Mouse (Mus musculus): ENCODE measurements at regions not wholly inside any gene's neighbourhood (a gene's known extent, or its start where the extent isn't known, plus 50 kb on each side); places are given as distances from the start of the nearest gene placed in this dataset.
"Not testable (repeated sequence)": the region's sequence is repeated elsewhere in the genome, so short reads cannot be mapped to it uniquely, and the experiment has no call there.

DNA sequence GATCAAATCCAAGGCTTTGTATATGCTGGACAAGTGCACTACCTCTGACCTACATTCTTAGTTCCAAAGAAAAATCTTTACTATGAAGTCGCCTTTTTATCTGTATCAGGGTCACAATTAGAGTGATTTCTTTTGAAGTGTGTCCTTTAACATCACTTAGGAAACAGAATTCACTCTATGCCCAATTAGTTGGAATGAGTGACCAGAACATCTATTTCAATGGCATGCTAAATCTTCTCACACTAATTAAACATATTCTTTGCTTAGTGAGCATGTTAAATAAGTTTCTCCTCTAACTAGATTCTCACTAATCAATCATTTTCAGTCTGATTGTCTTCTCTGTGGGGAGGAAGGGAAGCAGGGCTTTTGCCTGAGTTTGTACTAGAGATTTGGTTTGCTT, 84.9 kb downstream of the Arl6ip6 start:
- no peak for DNase-seq

GRCm38 (mm10) chr2:53301712-53302423, 110.3 kb downstream of the Arl6ip6 start:
- DNase-seq, result no peak

GRCm38 (mm10) chr2:53330680-53331079, 139.2 kb downstream of the Arl6ip6 start:
- peak; percentile 31 for DNase-seq

DNA sequence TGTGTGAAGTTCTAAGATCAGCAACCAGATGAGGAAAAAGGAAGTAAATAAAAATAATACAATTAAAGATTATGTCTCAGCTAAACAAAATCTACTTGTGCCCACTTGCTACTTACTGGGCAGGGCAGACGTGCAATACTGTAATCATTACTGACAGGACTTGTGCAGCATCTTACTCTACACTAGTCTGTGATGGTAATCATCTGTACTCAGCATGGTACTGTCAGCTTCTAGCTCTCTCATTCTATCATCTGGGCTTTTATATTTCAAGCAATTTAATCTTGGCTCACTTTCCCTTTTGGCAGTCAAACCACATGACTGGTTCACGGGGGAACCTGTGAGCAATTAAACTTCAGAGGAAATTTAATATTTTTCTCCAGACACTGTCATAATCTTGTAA, 167.5 kb downstream of the Arl6ip6 start:
- no peak for DNase-seq

- no peak for DNase-seq
These were observed 190.8 kb downstream of the Arl6ip6 start for GRCm38 (mm10) chr2:53382348-53382747.

DNA sequence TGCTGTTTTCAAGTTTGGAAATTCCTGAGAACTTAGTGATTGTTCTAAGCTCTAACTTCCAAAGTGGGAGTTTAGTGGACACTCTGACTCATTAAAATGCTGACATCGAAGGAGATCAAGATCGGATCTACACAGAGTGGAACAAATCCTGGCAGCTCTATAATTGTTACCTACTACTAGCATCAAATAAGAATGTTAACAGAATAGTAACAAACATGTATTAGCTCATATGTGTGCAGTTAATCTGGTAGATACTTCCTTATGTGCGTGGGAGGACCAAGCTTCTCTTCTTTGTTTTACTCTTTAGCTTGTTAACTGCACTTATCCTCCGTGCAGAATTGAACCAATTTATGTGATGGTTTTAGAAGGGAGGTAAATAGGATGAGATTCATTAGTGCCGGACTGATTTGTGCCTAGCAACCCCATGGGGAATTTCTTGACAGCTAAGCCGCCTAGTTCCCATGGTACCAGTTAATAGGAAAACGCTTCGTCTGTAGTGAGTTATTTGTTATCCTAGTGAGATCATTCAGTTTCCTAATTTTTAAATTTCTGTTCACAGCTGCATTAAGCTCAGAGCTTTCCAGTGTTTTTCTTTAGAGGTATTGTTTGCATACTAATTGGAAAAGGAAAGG, 193.1 kb downstream of the Arl6ip6 start:
- no peak for DNase-seq

DNA sequence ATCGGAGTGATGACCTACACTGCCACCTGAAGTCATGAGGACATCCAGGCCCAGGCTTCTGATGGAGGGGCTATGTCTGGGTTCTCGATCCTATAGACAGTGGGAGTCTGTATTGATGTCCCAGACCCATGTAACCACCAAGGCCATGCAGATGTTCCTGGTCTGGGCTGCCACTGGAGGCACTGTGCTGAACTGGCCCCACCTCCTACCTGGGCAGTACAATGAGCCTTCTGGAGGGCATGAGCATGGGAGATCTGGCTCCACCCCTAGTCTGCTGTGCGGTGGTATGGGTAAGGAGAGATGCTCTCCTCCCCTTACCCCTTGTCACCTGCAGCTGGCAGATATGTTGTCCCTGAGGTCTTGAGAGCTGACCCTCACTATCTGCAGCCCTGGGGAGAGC, 197.1 kb downstream of the Arl6ip6 start:
- no peak for DNase-seq

DNA sequence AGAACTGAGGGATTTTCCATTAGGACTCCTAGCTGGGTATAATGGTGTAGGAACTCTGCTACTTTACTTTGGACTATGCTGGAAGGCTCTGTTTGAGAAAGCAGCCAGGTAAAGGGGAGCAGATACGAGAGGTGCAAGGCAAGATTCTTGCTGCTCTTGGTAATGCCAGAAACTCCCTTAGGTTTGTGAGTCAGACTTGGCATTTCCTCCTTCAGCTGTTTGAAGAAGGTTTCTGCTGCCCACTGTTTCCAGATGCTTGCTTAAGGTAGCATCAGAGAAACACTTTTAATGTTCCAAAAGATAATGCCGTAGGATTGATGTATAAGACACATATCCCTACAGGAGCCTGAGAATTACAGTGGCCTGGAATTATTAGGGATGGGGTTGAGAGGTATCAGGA, 222.9 kb downstream of the Arl6ip6 start:
- DNase-seq, result no peak

DNA sequence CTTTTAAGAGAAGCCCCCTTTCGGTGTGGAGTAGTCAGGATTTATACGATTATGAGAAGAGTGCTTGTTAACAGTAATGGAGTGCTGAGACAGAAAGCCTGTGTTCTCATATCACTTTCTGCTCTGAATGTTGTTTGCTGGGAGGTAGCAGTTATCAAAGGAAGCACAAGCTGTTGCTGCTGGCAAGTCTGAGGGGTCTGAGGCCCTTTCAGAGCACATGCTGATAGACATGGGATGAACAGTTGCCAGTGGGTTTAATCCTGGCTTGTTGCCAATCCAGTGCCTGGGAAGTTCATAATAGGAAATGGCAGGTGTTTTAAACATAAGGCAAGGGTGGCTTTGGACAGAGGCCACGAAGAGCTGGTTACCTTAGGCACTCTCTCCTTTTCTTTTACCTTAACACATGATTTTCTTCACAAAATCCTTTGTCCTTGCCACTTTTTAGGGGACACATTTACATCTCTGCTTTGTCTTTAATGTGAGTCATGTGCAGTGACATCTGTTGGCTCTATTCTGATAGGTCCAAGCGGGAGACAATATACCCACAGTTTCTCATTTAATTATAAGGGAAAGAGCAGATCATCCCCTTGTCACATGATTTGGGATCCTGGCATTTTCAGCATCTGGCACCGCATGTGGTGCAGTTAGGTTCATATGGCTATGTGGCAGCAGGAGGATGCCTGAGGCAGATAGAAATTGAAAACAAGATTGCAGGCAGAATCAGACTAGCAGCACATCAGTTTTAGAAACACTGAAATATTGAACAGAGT, 245.7 kb downstream of the Arl6ip6 start:
- no peak for DNase-seq

DNA sequence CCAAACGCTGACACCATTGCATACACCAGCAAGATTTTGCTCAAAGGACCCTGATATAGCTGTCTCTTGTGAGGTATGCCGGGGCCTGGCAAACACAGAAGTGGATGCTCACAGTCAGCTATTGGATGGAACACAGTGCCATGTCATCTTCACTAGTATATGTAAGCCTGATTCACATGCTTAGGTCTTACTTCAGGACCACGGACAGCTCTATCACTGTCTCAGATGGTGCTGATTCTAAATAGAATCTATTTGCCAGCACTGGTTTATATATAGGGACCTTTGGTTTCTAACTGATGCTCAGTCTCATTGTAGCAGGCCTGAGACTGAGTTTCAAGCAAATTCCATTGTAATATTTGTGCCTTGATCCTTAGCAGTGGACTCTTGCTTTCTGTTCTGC, 248.8 kb downstream of the Arl6ip6 start:
- DNase-seq, result peak; percentile 64

DNA sequence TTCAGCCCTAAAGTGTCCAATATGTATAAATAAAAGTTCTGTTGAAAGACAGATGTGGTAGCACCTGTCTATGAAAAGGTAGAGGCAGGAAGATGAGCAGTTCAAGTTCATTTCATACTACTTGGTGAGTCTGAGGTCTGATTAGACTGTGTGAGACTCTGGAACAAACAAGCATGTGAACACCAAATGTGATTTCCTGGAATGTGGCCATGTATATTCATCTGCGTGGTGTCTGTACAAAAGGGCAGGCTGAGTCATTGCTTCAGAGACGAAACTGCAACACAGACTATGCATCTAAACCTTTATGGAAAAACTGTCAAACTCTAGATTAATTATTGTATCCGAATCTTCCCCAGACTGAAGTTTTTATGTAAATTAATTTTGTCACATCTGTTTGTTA, 268.7 kb downstream of the Arl6ip6 start:
- DNase-seq, result no peak

GRCm38 (mm10) chr2:53474455-53474854, 282.9 kb downstream of the Arl6ip6 start:
- no peak for DNase-seq

GRCm38 (mm10) chr2:53479051-53479450, 287.5 kb downstream of the Arl6ip6 start:
- not testable (repeated sequence) for DNase-seq

GRCm38 (mm10) chr2:53488301-53488700, 296.8 kb downstream of the Arl6ip6 start:
- no peak for DNase-seq

DNA sequence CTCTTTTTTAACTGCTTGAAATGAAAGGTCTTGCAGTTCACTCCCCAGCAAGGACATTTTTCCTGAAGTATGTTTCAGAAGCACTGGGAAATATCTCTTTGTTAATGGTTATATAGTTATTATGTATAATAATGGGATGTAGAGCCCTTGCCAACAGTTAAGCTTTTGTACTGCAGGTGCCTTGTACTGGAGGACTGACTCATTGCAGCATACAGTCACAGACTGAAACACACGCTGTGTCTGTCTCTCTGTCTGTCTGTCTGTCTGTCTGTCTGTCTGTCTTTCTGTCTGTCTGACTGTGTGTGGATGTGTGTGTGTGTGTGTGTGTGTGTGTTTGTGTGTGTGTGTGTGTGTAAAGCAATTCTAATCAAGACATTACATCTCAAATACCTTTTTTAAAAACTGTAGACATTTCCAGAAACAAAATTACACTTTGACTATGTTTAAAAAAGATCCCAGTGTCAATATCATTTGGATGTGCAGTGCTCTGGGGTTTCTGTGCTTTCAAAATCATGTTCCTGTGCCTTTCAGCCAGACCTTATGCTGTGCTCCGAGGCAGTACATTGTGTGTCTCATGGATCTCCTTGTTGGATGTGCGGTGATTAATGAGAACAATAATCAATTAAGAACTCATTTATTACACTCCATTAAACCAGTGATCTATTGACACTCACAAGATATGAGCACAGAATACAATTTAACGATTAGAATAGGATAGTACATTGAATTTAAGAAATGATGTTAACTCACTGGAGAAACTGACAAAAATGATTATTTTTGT, 299.5 kb downstream of the Arl6ip6 start:
- DNase-seq, result no peak

DNA sequence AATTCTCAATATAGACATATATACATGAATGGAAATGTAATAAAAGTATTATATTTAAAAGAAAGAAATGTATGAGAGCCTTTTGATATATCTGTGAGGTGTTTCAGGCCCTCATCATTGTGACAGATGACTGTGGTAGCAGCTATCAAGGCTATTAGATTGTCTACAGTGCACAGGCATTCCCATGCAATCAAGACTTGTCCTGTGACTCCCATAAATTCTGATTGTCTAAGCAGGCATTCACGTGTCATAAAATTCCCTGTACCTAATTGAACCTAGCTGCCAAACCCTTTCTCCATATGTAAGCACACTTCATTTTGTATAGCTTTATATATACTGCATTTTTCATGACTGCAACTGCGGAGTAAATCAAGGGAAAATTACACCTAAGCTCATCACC, 301.3 kb downstream of the Arl6ip6 start:
- DNase-seq, result no peak

- DNase-seq, result no peak
These were observed 310.2 kb downstream of the Arl6ip6 start for GRCm38 (mm10) chr2:53501657-53502274.

- no peak for DNase-seq
These were observed 310.7 kb downstream of the Arl6ip6 start for GRCm38 (mm10) chr2:53502275-53502667.

DNA sequence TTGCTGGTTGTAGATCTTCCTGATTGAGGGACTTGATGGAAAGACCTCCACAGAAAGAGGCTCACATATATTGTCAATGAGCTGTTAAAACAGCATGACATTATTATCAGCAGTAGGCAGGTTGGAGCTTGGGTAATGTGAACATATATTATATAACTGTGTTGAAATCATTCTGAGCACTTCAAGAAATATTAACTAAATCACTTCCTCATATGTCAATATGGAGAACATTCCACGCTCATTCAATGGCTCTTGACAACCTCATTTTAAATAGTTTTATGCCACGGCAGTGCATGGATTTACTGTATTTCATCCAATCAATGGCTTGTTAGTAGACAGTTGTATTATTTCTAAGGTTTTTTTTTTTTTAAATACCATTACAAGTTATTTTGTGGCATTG, 350.6 kb downstream of the Arl6ip6 start:
- no peak for DNase-seq

- no peak for DNase-seq
These were observed 382.5 kb downstream of the Arl6ip6 start for GRCm38 (mm10) chr2:53574007-53574406.

GRCm38 (mm10) chr2:53605829-53606228, 414.3 kb downstream of the Arl6ip6 start:
- no peak for DNase-seq

DNA sequence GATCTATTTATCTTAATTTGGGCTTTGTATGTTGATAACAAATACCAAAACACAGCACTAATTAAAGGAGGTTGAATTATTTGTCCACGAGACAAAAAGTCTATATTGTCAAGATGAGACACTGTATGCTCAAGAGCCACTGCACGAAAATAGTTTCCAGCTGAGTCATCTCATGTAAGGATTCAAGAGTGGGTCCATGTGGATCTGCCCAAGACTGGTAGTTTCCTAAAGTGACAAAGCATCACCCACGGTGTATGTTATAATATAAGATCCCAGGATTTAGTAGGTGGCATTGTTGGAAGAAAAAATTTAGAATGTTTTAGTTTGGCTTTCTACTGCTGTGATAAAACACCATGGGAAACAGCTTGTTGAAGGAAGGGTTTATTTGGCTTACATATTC, 428.2 kb downstream of the Arl6ip6 start:
- no peak for DNase-seq

Measured in adrenal gland, postnatal 14 days (tissue).